Mouse (Mus musculus): ENCODE measurements around the gene Slc22a5.

- TF ChIP-seq POLR2A (IDR thresholded peaks at IDR 0.05; ENCODE audit: borderline replicate concordance, low read depth, low read length) (no peak), CTCF (IDR thresholded peaks at IDR 0.05; ENCODE audit: low read depth, low read length) (no peak)
These were observed 7.5 kb upstream of the Slc22a5 start for GRCm38 (mm10) chr11:53899004-53899403.
